Mouse (Mus musculus): Measurements from ENCODE around the gene Lrig1.

DNA sequence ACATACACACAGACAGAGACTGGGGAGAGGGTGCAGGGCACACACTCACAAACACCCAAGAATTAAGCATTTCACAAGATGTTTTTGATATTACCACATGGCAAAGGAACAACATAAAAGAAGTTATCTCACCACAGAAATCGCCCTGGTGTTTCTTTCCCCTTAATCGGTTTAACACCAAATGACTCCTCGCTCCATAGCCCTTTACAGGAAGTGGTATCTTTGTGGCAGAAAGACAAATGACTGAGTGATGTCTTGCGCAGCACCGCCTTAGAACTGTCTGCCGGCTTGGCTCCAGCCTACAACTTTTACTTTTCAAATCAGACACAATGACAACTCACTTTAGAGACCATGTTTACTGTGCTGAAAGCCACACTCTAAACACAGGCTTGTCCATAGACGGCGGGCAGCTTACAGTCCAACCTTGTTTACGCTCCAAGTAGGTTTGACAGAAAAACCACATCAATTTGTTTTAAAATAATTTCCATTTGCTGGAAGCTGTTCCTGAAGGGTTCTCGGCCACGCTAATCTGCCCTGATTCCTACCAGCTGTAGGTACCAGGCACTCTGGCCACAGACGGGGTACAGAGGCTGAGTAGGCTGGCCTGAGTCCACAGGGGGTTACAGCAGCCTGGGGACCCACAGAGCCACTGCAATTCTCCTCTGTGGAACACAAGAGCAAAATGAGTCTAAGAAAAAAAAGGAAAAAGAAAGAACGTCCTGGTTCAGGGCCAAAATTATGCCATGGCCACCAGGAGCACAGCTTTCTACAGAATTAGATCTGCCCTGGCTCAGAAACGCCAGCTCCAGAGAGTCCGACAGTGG lies 18.3 kb downstream of the Lrig1 start:
- TF ChIP-seq CTCF (conservative IDR thresholded peaks at IDR 0.05; ENCODE audit: low read length) (no peak), NANOG (IDR thresholded peaks at IDR 0.05; ENCODE audit: borderline replicate concordance, low read length) (no peak), POU5F1 (IDR thresholded peaks at IDR 0.05; ENCODE audit: borderline replicate concordance, low read length) (no peak)
